Mouse (Mus musculus) thymus, postnatal 10 days (tissue): ENCODE measurements around the gene Slit1.

Experiments used
- DNase-seq, 2 experiments: peaks; one replicate each; pipeline ENCODE4 v3.0.0; 2021; ENCODE audit warnings: low spot score in 2 of 2

The Slit1 gene

GRCm38 (mm10) chr19:41743396-41743795 is at the start of gene Slit1:
TSS of gene Slit1 (minus strand) at chr19:41743665.
- no peak for DNase-seq

- DNase-seq, result no peak
Observed at GRCm38 (mm10) chr19:41792934-41793486, 49.5 kb upstream of the Slit1 start.

- no peak for DNase-seq
Observed at GRCm38 (mm10) chr19:41791384-41791783, 47.9 kb upstream of the Slit1 start.

GRCm38 (mm10) chr19:41789110-41789961 is 45.9 kb upstream of the Slit1 start:
- DNase-seq, result no peak

- no peak for DNase-seq
Observed at GRCm38 (mm10) chr19:41786896-41787295, 43.4 kb upstream of the Slit1 start.

GRCm38 (mm10) chr19:41777514-41777913 is 34.0 kb upstream of the Slit1 start:
- DNase-seq, result no peak

GRCm38 (mm10) chr19:41768711-41769110 is 25.2 kb upstream of the Slit1 start:
- peak; percentile 56 to 58 for DNase-seq

GRCm38 (mm10) chr19:41766628-41767027 is 23.2 kb upstream of the Slit1 start:
- DNase-seq, result no peak

GRCm38 (mm10) chr19:41763870-41764660 is 20.6 kb upstream of the Slit1 start:
- DNase-seq, result peak; percentile 72 to 89

- DNase-seq, result no peak
Observed at GRCm38 (mm10) chr19:41761529-41761928, 18.1 kb upstream of the Slit1 start.

GRCm38 (mm10) chr19:41759765-41760164 is 16.3 kb upstream of the Slit1 start:
- no peak for DNase-seq

GRCm38 (mm10) chr19:41759270-41759669 is 15.8 kb upstream of the Slit1 start:
- no peak for DNase-seq

GRCm38 (mm10) chr19:41754760-41755159 is 11.3 kb upstream of the Slit1 start:
- no peak for DNase-seq

- DNase-seq, result no peak
Observed at GRCm38 (mm10) chr19:41751906-41752305, 8.4 kb upstream of the Slit1 start.

GRCm38 (mm10) chr19:41747436-41747835 is 4.0 kb upstream of the Slit1 start:
- no peak for DNase-seq

GRCm38 (mm10) chr19:41745941-41746557 is 2.6 kb upstream of the Slit1 start:
- DNase-seq, result no peak

GRCm38 (mm10) chr19:41738896-41739295 is 4.6 kb downstream of the Slit1 start:
- no peak for DNase-seq

GRCm38 (mm10) chr19:41738429-41738805 is 5.0 kb downstream of the Slit1 start:
- DNase-seq, result no peak

- DNase-seq, result no peak
Observed at GRCm38 (mm10) chr19:41737657-41738428, 5.6 kb downstream of the Slit1 start.

GRCm38 (mm10) chr19:41734685-41735084 is 8.8 kb downstream of the Slit1 start:
- no peak for DNase-seq

GRCm38 (mm10) chr19:41725491-41725890 is 18.0 kb downstream of the Slit1 start:
- no peak for DNase-seq
